Mouse (Mus musculus): ENCODE data around the gene Snn. TPM values are rescaled to one million over a fixed set of nuclear protein-coding genes. Genes with fewer than 3 reads are reported as not detected.

Snn gene
- polyA plus RNA-seq, 1 experiment = 17.7 TPM

GRCm38 (mm10) chr16:11084181-11084580 is 23.4 kb downstream of the Snn start:
- Histone ChIP-seq H3K27ac (ENCODE audit: insufficient read depth, low read length) (no peak overlapping the region), H3K4me3 (ENCODE audit: low read depth, low read length) (no peak overlapping the region), H3K9ac (ENCODE audit: low read depth, poor library complexity, severe bottlenecking) (no peak overlapping the region), H3K27me3 (ENCODE audit: control insufficient read depth, insufficient read depth, low read length, poor library complexity, severe bottlenecking) (no peaks in the 10 kb centered on the region), H3K9me3 (replicated peaks; ENCODE audit: control insufficient read depth, insufficient read depth, low read length, poor library complexity, severe bottlenecking) (no peaks in the 10 kb centered on the region), H3K36me3 (ENCODE audit: control insufficient read depth, insufficient read depth, low read length, poor library complexity, severe bottlenecking) (peaks cover 9% of the 10 kb centered on the region), H3K4me1 (ENCODE audit: control insufficient read depth, insufficient read depth, low read length) (no peaks in the 10 kb centered on the region)
- TF ChIP-seq EP300 (IDR thresholded peaks at IDR 0.05; ENCODE audit: insufficient read depth, low read depth, low read length) (no peak), CTCF (IDR thresholded peaks at IDR 0.05; ENCODE audit: low read depth, low read length) (no peak)

GRCm38 (mm10) chr16:11086299-11086698 is 25.6 kb downstream of the Snn start:
- H3K36me3 ChIP-seq (ENCODE audit: control insufficient read depth, insufficient read depth, low read length, poor library complexity, severe bottlenecking) = peaks cover 17% of the 10 kb centered on the region
- H3K9ac ChIP-seq (ENCODE audit: low read depth, poor library complexity, severe bottlenecking) = no peak overlapping the region
- no peak for TF ChIP-seq CTCF (IDR thresholded peaks at IDR 0.05; ENCODE audit: low read depth, low read length)
- TF ChIP-seq EP300 (IDR thresholded peaks at IDR 0.05; ENCODE audit: insufficient read depth, low read depth, low read length) = no peak
- no peak for TF ChIP-seq POLR2A (IDR thresholded peaks at IDR 0.05; ENCODE audit: insufficient read depth, low read length)
- H3K4me1 ChIP-seq (ENCODE audit: control insufficient read depth, insufficient read depth, low read length) = no peaks in the 10 kb centered on the region
- no peaks in the 10 kb centered on the region for H3K9me3 ChIP-seq (replicated peaks; ENCODE audit: control insufficient read depth, insufficient read depth, low read length, poor library complexity, severe bottlenecking)
- H3K4me3 ChIP-seq (ENCODE audit: low read depth, low read length) = no peak overlapping the region
- no peak overlapping the region for H3K27ac ChIP-seq (ENCODE audit: insufficient read depth, low read length)
- H3K27me3 ChIP-seq (ENCODE audit: control insufficient read depth, insufficient read depth, low read length, poor library complexity, severe bottlenecking) = no peaks in the 10 kb centered on the region

GRCm38 (mm10) chr16:11086856-11087588 is 26.3 kb downstream of the Snn start:
- H3K27me3 ChIP-seq (ENCODE audit: control insufficient read depth, insufficient read depth, low read length, poor library complexity, severe bottlenecking) = no peaks in the 10 kb centered on the region
- TF ChIP-seq EP300 (IDR thresholded peaks at IDR 0.05; ENCODE audit: insufficient read depth, low read depth, low read length) (no peak), POLR2A (IDR thresholded peaks at IDR 0.05; ENCODE audit: insufficient read depth, low read length) (no peak), CTCF (IDR thresholded peaks at IDR 0.05; ENCODE audit: low read depth, low read length) (no peak)
- H3K9ac ChIP-seq (ENCODE audit: low read depth, poor library complexity, severe bottlenecking) = no peak overlapping the region
- H3K9me3 ChIP-seq (replicated peaks; ENCODE audit: control insufficient read depth, insufficient read depth, low read length, poor library complexity, severe bottlenecking) = no peaks in the 10 kb centered on the region
- H3K4me1 ChIP-seq (ENCODE audit: control insufficient read depth, insufficient read depth, low read length) = no peaks in the 10 kb centered on the region
- H3K4me3 ChIP-seq (ENCODE audit: low read depth, low read length) = no peak overlapping the region
- H3K36me3 ChIP-seq (ENCODE audit: control insufficient read depth, insufficient read depth, low read length, poor library complexity, severe bottlenecking) = peaks cover 19% of the 10 kb centered on the region
- no peak overlapping the region for H3K27ac ChIP-seq (ENCODE audit: insufficient read depth, low read length)

GRCm38 (mm10) chr16:11090836-11091570 is 30.3 kb downstream of the Snn start:
- Histone ChIP-seq H3K27ac (ENCODE audit: insufficient read depth, low read length) (no peak overlapping the region), H3K27me3 (ENCODE audit: control insufficient read depth, insufficient read depth, low read length, poor library complexity, severe bottlenecking) (no peaks in the 10 kb centered on the region), H3K9ac (ENCODE audit: low read depth, poor library complexity, severe bottlenecking) (no peak overlapping the region), H3K36me3 (ENCODE audit: control insufficient read depth, insufficient read depth, low read length, poor library complexity, severe bottlenecking) (peaks cover 13% of the 10 kb centered on the region; the same call in 1 of the 2 replicates), H3K4me1 (ENCODE audit: control insufficient read depth, insufficient read depth, low read length) (no peaks in the 10 kb centered on the region), H3K4me3 (ENCODE audit: low read depth, low read length) (no peak overlapping the region), H3K9me3 (replicated peaks; ENCODE audit: control insufficient read depth, insufficient read depth, low read length, poor library complexity, severe bottlenecking) (no peaks in the 10 kb centered on the region)
- TF ChIP-seq POLR2A (IDR thresholded peaks at IDR 0.05; ENCODE audit: insufficient read depth, low read length) = no peak
- no peak for TF ChIP-seq CTCF (IDR thresholded peaks at IDR 0.05; ENCODE audit: low read depth, low read length)
- TF ChIP-seq EP300 (IDR thresholded peaks at IDR 0.05; ENCODE audit: insufficient read depth, low read depth, low read length) = no peak

GRCm38 (mm10) chr16:11092061-11092460 is 31.3 kb downstream of the Snn start:
- Histone ChIP-seq H3K4me1 (ENCODE audit: control insufficient read depth, insufficient read depth, low read length) (no peaks in the 10 kb centered on the region), H3K36me3 (ENCODE audit: control insufficient read depth, insufficient read depth, low read length, poor library complexity, severe bottlenecking) (peaks cover 13% of the 10 kb centered on the region; the same call in 1 of the 2 replicates), H3K4me3 (ENCODE audit: low read depth, low read length) (no peak overlapping the region), H3K27ac (ENCODE audit: insufficient read depth, low read length) (no peak overlapping the region), H3K9me3 (replicated peaks; ENCODE audit: control insufficient read depth, insufficient read depth, low read length, poor library complexity, severe bottlenecking) (no peaks in the 10 kb centered on the region), H3K9ac (ENCODE audit: low read depth, poor library complexity, severe bottlenecking) (no peak overlapping the region), H3K27me3 (ENCODE audit: control insufficient read depth, insufficient read depth, low read length, poor library complexity, severe bottlenecking) (no peaks in the 10 kb centered on the region)
- TF ChIP-seq POLR2A (IDR thresholded peaks at IDR 0.05; ENCODE audit: insufficient read depth, low read length) (no peak), EP300 (IDR thresholded peaks at IDR 0.05; ENCODE audit: insufficient read depth, low read depth, low read length) (no peak), CTCF (IDR thresholded peaks at IDR 0.05; ENCODE audit: low read depth, low read length) (no peak)

- no peak overlapping the region for H3K4me3 ChIP-seq (ENCODE audit: low read depth, low read length)
- no peaks in the 10 kb centered on the region for H3K27me3 ChIP-seq (ENCODE audit: control insufficient read depth, insufficient read depth, low read length, poor library complexity, severe bottlenecking)
- H3K4me1 ChIP-seq (ENCODE audit: control insufficient read depth, insufficient read depth, low read length) = no peaks in the 10 kb centered on the region
- TF ChIP-seq EP300 (IDR thresholded peaks at IDR 0.05; ENCODE audit: insufficient read depth, low read depth, low read length) = no peak
- no peak for TF ChIP-seq CTCF (IDR thresholded peaks at IDR 0.05; ENCODE audit: low read depth, low read length)
- TF ChIP-seq POLR2A (IDR thresholded peaks at IDR 0.05; ENCODE audit: insufficient read depth, low read length) = no peak
- no peak overlapping the region for H3K9ac ChIP-seq (ENCODE audit: low read depth, poor library complexity, severe bottlenecking)
- H3K27ac ChIP-seq (ENCODE audit: insufficient read depth, low read length) = no peak overlapping the region
- peaks cover 13% of the 10 kb centered on the region; the same call in 1 of the 2 replicates for H3K36me3 ChIP-seq (ENCODE audit: control insufficient read depth, insufficient read depth, low read length, poor library complexity, severe bottlenecking)
- H3K9me3 ChIP-seq (replicated peaks; ENCODE audit: control insufficient read depth, insufficient read depth, low read length, poor library complexity, severe bottlenecking) = no peaks in the 10 kb centered on the region
These were observed 31.8 kb downstream of the Snn start for GRCm38 (mm10) chr16:11092523-11092922.

Measured in ES-Bruce4 (cell line).